Mouse (Mus musculus) embryonic stem cell, embryonic (primary cell): ENCODE results near the gene Pkp2.

Experiments used
- CTCF ChIA-PET, 4 experiments: fragments of 300-600 bp in 2 of 4; fragments of 350-600 bp in 2 of 4; sonication (Branson Sonifier 250); formaldehyde crosslinking; loops; one replicate each; lab custom pipeline; 2022; ENCODE audit warnings: inconsistent platforms in 2 of 4; lab: Charles Lee
- POLR2A ChIA-PET, 4 experiments: fragments of 300-600 bp in 2 of 4; fragments of 350-600 bp in 2 of 4; sonication (Branson Sonifier 250); formaldehyde crosslinking; loops; one replicate each; lab custom pipeline; 2022; ENCODE audit warnings: antibody characterized with exemption in 4 of 4, inconsistent platforms in 1 of 4; lab: Charles Lee

The Pkp2 gene

DNA sequence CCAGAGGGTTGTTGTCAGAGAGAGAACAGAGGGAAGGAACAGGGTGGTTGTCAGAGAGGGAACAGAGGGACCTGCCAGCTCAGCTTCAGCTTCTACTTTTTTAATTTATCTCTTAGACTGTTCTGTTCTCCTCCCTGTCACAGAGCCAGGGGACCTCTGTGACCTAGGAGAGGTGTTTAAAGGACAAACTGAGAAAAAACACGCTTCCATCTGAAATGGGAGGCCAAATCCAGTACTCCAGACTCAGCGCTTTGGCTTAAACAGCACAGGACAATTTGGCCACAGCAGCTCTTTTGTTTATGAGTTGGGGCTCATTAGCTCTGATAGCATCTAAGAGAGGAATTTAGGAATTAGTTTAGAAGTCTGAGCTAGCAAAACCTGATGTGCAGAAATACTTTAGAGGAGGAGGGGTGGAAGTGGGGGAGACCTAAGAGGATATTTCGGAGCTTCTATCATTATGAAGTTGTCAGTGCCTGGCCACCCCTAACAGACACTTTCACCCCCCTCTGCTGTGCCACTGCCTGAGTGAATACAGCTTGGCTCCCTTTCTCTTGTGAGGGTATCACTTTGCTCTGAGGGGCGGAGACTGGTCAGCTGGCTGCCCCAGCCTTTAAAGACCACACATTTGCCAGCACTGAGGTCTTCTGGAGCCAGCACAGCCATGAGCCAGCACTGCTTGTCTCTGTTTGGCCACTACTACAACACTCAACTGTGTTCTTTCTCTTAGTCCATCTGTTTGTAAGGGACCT lies 40.4 kb downstream of the Pkp2 start:
- POLR2A ChIA-PET, result interaction anchor here in 1 of 4 experiments (0.7 to 1.1 kb wide), 2 partner anchors 28 to 40 kb away, joined by 4 read pairs; partner anchors contain the start of gene Pkp2
- CTCF ChIA-PET, result no interaction called here

DNA sequence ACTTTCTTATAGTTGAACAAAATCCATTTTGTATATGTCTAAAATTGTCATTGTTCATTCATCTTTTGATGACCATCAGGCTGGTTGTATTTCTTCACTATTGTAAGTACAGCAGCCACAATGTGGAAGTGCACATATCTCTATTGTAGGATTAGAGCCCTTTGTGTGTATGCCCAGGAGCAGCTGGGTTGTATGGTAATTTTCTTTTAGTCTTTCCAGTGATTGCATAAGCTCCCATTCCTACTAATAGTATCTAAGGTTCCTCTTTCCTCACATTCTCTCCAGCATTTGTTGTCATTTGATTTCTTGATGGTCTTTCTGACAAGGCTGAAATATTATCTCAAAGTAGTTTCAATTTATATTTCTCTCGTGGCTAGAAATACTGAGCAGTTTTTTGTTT lies 42.1 kb downstream of the Pkp2 start:
- CTCF ChIA-PET, result no interaction called here

DNA sequence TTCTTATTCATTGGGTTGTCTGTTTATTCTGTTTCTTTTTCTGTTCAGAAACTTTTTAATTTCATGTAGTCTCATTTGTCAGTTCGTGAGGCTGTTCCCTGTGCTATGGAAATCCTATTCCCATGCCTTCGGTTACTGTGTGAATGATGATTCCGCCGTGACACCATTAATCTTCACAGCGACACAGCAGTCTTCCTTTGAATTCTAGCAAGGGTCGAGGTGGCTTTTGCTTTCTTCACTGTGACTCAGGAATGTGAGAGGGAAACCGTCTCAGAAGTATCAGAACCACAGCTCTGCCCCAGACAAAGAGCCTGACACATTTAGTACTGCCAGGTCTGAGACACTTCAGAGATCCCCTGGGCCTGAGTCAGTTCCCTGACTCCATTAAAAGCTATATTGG lies 42.8 kb downstream of the Pkp2 start:
- ChIA-PET POLR2A (interaction anchor here in 1 of 4 experiments (1.2 kb wide), 1 partner anchor 12 kb away, joined by 4 read pairs; no protein-coding TSS in a partner anchor), CTCF (interaction anchor here in 1 of 4 experiments (1.1 kb wide), 1 partner anchor 10 kb away, joined by 3 read pairs; no protein-coding TSS in a partner anchor)

More for the DNA sequence above, 42.1 kb downstream of the Pkp2 start:
- POLR2A ChIA-PET, result interaction anchor here in 1 of 4 experiments (0.6 kb wide), 1 partner anchor 857 kb away, joined by 3 read pairs; no protein-coding TSS in a partner anchor

DNA sequence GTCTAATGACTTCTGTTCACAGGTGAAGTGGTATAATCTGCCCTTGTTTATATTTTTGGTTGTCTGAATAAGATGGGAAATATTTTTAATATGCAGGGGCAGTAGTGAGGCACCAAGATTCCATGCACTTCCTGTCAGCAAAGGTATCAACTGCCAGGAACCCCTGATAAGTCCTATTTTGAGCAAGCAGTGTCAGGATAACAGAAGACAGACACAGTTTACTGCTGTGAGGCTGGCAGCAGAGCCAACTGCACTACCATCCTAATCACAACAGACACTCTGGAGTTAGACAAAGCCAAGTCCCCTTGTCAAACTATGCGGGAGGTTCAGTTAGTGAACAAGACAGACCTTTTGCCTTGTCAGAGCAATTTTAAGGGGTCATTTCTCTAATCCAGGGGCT lies 43.6 kb downstream of the Pkp2 start:
- CTCF ChIA-PET, result interaction anchor here in 1 of 4 experiments (1.1 kb wide), 1 partner anchor 9 kb away, joined by 3 read pairs; no protein-coding TSS in a partner anchor
- POLR2A ChIA-PET, result interaction anchor here in 1 of 4 experiments (1.2 kb wide), 1 partner anchor 12 kb away, joined by 4 read pairs; no protein-coding TSS in a partner anchor

DNA sequence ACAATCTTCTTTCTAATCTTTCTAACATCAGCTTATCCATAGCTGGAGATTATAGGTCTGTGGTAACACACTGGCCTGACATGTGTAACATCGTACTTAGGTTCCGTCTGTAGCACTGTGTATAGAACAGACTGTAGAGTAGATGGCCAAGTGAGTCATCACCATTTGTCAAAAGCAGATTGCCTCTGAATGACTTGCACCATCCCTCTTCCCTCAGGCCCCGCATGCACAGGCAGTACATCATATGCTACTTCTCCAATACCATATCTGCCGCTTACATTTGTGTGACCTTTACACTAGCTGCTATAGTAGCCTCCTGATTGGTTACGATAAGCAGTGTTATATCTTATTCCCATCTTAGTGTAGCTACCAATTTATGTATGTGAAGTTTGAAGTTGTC lies 47.8 kb downstream of the Pkp2 start:
- POLR2A ChIA-PET, result interaction anchor here in 1 of 4 experiments (0.8 kb wide), 1 partner anchor 24 kb away, joined by 3 read pairs; no protein-coding TSS in a partner anchor
- CTCF ChIA-PET, result no interaction called here

DNA sequence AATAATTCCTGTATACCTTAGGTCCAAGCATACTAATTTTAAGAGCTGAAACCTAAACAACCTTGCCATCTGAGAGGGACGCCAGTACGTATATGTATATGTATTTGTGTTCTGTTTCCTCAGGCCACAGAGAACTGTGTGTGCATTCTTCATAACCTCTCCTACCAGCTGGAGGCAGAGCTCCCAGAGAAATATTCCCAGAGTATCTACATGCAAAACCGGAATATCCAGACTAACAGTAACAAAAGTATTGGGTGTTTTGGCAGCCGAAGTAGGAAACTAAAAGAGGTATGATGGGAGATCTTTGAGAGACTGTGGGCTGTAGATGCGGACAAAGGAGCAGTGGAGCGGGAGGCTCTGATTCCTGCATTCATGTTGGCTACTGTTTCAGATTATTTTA lies 48.4 kb downstream of the Pkp2 start:
- CTCF ChIA-PET, result no interaction called here
- POLR2A ChIA-PET, result no interaction called here

DNA sequence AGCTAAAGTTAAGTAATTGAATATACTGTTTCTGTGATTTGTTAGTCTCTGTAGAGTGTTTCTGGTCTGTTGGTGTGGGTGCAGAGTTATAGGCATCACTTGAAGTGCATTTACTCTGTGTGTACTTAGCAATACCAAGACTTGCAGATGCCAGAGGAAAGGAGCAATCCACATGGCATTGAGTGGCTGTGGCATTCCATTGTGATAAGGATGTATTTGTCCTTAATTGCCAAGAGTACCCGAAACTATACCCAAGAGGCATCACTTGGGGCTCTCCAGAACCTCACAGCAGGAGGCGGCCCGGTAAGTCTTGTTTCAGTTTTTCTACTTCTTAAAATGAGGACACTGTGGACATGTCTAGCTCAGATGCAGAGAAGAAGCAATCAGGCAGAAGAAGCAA lies 49.3 kb downstream of the Pkp2 start:
- ChIA-PET CTCF (no interaction called here), POLR2A (no interaction called here)

DNA sequence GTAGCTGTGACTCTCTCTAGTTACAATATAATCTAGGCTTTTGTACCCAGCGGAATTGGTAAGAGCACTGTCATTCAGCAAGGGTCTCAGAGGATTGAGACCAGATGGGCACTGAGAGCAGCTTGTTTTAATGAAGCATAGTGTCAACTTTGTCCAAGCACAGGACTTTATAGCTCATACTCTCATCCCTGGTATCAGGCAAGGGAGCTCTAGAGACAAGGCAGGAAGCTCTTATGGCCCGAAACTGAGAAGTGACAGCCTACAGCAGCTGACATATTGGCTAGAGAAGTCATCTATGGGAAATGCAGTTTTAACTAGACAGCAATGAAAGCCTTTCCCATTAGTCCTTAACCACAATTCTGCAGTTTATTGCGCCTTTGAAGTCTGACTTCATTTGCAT lies 59.9 kb downstream of the Pkp2 start:
- ChIA-PET POLR2A (interaction anchor here in 3 of 4 experiments (1.1 to 1.5 kb wide), 3 partner anchors 31 kb away, joined by 3 read pairs; no protein-coding TSS in a partner anchor), CTCF (no interaction called here)

DNA sequence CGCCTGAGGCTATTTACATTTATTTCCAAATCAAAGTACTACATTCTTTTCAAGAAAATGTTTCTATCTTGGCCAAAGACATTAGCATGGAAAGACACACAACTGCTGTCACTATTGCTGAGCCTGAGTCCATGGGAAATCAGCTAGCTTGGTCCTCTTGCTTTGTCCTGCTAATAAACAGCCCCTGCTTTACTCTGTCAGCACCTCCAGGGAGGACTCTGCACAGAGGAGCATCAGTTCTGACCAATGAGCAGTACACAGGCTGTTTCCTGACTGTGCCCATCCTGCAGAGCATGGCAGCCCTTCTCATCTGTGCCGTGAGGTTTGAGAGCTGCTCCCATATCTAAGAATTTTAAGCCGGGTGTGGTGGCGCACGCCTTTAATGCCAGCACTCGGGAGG lies 60.6 kb downstream of the Pkp2 start:
- ChIA-PET POLR2A (interaction anchor here in 3 of 4 experiments (0.6 to 1.5 kb wide), 3 partner anchors 30 to 794 kb away, joined by 3 read pairs; no protein-coding TSS in a partner anchor), CTCF (no interaction called here)

DNA sequence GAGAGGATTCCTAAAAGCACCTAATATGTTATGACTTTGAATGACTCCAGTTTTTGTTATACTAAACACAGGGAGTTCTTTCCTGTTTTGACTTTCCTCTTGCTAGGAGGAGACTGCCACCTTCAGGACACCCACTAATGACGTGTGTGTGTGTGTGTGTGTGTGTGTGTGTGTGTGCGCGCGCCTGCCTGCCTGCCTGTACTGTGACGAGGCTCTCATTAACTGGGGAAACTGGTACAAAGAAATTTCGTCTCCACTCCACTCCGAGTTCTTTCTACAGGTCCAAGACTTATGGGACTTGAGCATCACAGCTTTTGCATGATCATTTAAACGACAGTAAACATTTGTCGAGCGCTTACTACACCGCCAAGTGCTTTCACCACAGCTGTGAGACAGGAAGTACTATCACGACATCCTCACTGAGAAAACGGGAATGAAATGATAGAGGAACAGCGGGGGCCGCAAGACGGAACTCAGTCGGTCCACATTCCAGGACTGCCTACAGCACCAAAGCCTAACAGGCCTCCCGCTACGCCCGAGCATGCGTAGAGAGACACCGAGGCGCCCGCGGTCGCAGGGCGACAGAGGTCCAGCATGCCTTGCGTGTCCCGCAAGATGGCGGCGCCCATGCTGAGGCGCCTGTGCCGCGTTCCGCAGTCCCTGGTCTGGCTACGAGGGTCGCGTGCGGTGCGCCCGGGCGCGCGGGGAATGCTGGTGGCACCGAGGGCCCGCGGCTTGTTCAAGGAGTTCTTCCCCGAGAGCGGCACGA lies 89.4 kb downstream of the Pkp2 start, which contains the start of gene Yars2:
TSS of gene Yars2 (plus strand) at position 597 of the 769 bp plus-strand sequence.
- ChIA-PET POLR2A (interaction anchor here (0.6 to 4.6 kb wide), 41 partner anchors 8 to 944 kb away, joined by 3 to 27 read pairs (median 5); partner anchors contain the start of genes Pkp2 (in 2 of the 4), Dnm1l (in 1 of the 4) and Ppm1f (in 1 of the 4)), CTCF (interaction anchor here in 3 of 4 experiments (0.6 to 1.4 kb wide), 3 partner anchors 87 to 415 kb away, joined by 3 to 4 read pairs (median 3); no protein-coding TSS in a partner anchor)

DNA sequence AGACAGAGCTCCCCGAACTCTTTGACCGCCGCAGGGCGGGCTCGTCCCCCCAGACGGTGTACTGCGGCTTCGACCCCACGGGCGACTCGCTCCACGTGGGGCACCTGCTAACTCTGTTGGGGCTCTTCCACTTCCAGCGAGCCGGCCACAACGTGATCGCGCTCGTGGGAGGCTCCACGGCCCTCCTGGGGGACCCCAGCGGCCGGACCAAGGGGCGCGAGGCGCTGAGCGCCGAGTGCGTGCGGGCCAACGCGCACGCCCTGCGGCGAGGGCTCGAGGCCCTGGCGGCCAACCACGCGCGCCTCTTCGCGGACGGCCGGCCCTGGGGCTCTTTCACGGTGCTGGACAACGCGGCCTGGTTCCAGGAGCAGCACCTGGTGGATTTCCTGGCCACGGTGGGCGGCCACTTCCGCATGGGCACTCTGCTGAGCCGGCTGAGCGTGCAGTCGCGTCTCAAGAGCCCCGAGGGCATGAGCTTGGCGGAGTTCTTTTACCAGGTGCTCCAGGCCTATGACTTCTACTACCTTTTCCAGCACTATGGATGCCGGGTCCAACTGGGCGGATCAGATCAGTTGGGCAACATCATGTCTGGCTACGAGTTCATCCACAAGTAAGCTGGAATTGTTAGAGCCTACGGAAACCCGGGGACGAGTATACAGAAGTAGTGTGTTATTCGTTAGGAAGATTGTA lies 90.2 kb downstream of the Pkp2 start:
- ChIA-PET CTCF (interaction anchor here in 3 of 4 experiments (0.5 to 1.4 kb wide), 4 partner anchors 88 to 415 kb away, joined by 3 to 4 read pairs (median 3); no protein-coding TSS in a partner anchor), POLR2A (interaction anchor here (0.6 to 4.6 kb wide), 56 partner anchors 8 to 943 kb away, joined by 3 to 27 read pairs (median 4); partner anchors contain the start of genes Pkp2 (in 3 of the 4), Dnm1l (in 1 of the 4), Fgd4 (in 1 of the 4) and Ppm1f (in 1 of the 4))

DNA sequence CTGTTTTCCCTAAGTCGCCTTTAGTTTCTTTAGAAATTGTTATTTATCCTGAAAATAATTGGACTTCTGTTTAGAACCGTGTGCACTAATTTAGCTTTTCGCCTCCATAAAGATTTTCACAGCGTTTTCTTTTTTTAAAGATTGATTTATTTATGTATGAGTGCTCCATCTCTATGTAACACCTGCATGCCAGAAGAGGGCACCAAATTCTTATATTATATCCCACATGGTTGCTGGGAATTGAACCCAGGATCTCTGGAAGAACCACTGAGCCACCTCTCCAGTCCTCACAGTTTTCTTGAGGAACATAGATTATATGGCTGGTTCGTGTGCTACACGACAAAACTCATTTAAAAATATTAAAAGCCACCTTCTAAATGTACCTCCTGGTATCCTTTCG lies 90.8 kb downstream of the Pkp2 start:
- POLR2A ChIA-PET, result interaction anchor here (0.6 to 4.6 kb wide), 52 partner anchors 8 to 667 kb away, joined by 3 to 27 read pairs (median 4); partner anchors contain the start of genes Pkp2 (in 3 of the 4), Dnm1l (in 1 of the 4), Fgd4 (in 1 of the 4) and Ppm1f (in 1 of the 4)

DNA sequence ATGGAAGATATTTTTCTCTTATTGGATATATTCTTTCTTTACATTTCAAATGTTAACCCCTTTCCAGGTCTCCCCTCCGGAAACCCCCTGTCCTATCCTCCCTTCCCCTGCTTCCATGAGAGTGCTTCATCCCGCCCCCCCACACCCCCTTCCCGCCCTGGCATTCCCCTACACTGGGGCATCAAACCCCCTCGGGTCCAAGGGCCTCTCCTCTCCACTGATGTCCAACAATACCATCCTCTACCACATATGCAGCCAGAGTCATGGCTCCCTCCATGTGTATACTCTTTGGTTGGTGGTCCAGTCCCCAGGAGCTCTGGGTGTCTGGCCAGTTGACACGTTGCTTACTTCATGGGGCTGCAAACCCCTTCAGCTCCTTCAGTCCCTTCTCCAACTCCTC lies 98.2 kb downstream of the Pkp2 start:
- CTCF ChIA-PET, result interaction anchor here in 1 of 4 experiments (0.6 kb wide), 1 partner anchor 734 kb away, joined by 4 read pairs; no protein-coding TSS in a partner anchor

More for the DNA sequence above, 90.8 kb downstream of the Pkp2 start:
- CTCF ChIA-PET, result interaction anchor here in 2 of 4 experiments (0.8 to 1.0 kb wide), 2 partner anchors 89 to 281 kb away, joined by 3 read pairs; no protein-coding TSS in a partner anchor

More for the DNA sequence above, 98.2 kb downstream of the Pkp2 start:
- POLR2A ChIA-PET, result interaction anchor here in 2 of 4 experiments (0.8 to 1.7 kb wide), 7 partner anchors 8 to 653 kb away, joined by 3 to 10 read pairs (median 3); partner anchors contain the start of genes Dnm1l (in 1 of the 2) and Yars2 (in 1 of the 2)
